Mouse (Mus musculus): ENCODE measurements around the gene Pilrb2. TPM values are rescaled to one million over a fixed set of nuclear protein-coding genes. Genes with fewer than 3 reads are reported as not detected.
A peak's percentile ranks its signal among the peaks of the same experiment; 100 is the strongest.
"Not testable (repeated sequence)": the region's sequence is repeated elsewhere in the genome, so short reads cannot be mapped to it uniquely, and the experiment has no call there.

Gene Pilrb2
- 1.5 TPM in 1 of 2 replicates, not detected in the other for total RNA-seq (2014; fragmentation: Nextera tagmentation)
- total RNA-seq (2017) = not detected in 2 replicates

- not testable (repeated sequence) for ATAC-seq (replicated peaks; ENCODE audit: low FRiP score, low TSS enrichment, poor library complexity, severe bottlenecking)
Observed at GRCm38 (mm10) chr5:137871644-137872380, at the start of gene Pilrb2. Pilrb2 (minus strand) TSS chr5:137871815.

- no peak for ATAC-seq (replicated peaks; ENCODE audit: low FRiP score, low TSS enrichment, poor library complexity, severe bottlenecking)
Observed at GRCm38 (mm10) chr5:137915550-137915949, 43.9 kb upstream of the Pilrb2 start.

GRCm38 (mm10) chr5:137914508-137914907, 42.9 kb upstream of the Pilrb2 start:
- no peak for ATAC-seq (replicated peaks; ENCODE audit: low FRiP score, low TSS enrichment, poor library complexity, severe bottlenecking)

GRCm38 (mm10) chr5:137909564-137910262, 38.1 kb upstream of the Pilrb2 start:
- ATAC-seq (replicated peaks; ENCODE audit: low FRiP score, low TSS enrichment, poor library complexity, severe bottlenecking) = no peak

- ATAC-seq (replicated peaks; ENCODE audit: low FRiP score, low TSS enrichment, poor library complexity, severe bottlenecking) = no peak
Observed at GRCm38 (mm10) chr5:137897812-137898211, 26.2 kb upstream of the Pilrb2 start.

- ATAC-seq (replicated peaks; ENCODE audit: low FRiP score, low TSS enrichment, poor library complexity, severe bottlenecking) = peak; percentile 61; the same call in 1 of the 2 replicates
Observed at GRCm38 (mm10) chr5:137892954-137893353, 21.3 kb upstream of the Pilrb2 start.

- no peak for ATAC-seq (replicated peaks; ENCODE audit: low FRiP score, low TSS enrichment, poor library complexity, severe bottlenecking)
Observed at GRCm38 (mm10) chr5:137887666-137888065, 16.1 kb upstream of the Pilrb2 start.

GRCm38 (mm10) chr5:137885894-137886293, 14.3 kb upstream of the Pilrb2 start:
- ATAC-seq (replicated peaks; ENCODE audit: low FRiP score, low TSS enrichment, poor library complexity, severe bottlenecking) = peak; percentile 61; the same call in 1 of the 2 replicates

- ATAC-seq (replicated peaks; ENCODE audit: low FRiP score, low TSS enrichment, poor library complexity, severe bottlenecking) = no peak
Observed at GRCm38 (mm10) chr5:137883345-137883744, 11.7 kb upstream of the Pilrb2 start.

GRCm38 (mm10) chr5:137882922-137883321, 11.3 kb upstream of the Pilrb2 start:
- no peak for ATAC-seq (replicated peaks; ENCODE audit: low FRiP score, low TSS enrichment, poor library complexity, severe bottlenecking)

GRCm38 (mm10) chr5:137877860-137878259, 6.2 kb upstream of the Pilrb2 start:
- no peak for ATAC-seq (replicated peaks; ENCODE audit: low FRiP score, low TSS enrichment, poor library complexity, severe bottlenecking)

- no peak for ATAC-seq (replicated peaks; ENCODE audit: low FRiP score, low TSS enrichment, poor library complexity, severe bottlenecking)
Observed at GRCm38 (mm10) chr5:137875054-137875453, 3.4 kb upstream of the Pilrb2 start.

- not testable (repeated sequence) for ATAC-seq (replicated peaks; ENCODE audit: low FRiP score, low TSS enrichment, poor library complexity, severe bottlenecking)
Observed at GRCm38 (mm10) chr5:137872381-137872702, 727 bp upstream of the Pilrb2 start.

- not testable (repeated sequence) for ATAC-seq (replicated peaks; ENCODE audit: low FRiP score, low TSS enrichment, poor library complexity, severe bottlenecking)
Observed at GRCm38 (mm10) chr5:137868600-137868999, 3.0 kb downstream of the Pilrb2 start.

- not testable (repeated sequence) for ATAC-seq (replicated peaks; ENCODE audit: low FRiP score, low TSS enrichment, poor library complexity, severe bottlenecking)
Observed at GRCm38 (mm10) chr5:137864008-137864407, 7.6 kb downstream of the Pilrb2 start.

- 0 out of 2 replicates have a peak, but pooled peaks have one; percentile 18 for ATAC-seq (replicated peaks; ENCODE audit: low FRiP score, low TSS enrichment, poor library complexity, severe bottlenecking)
Observed at GRCm38 (mm10) chr5:137857960-137858710, 13.5 kb downstream of the Pilrb2 start, which contains the start of gene Pilrb1. Pilrb1 (minus strand) TSS chr5:137858106.

- not testable (repeated sequence) for ATAC-seq (replicated peaks; ENCODE audit: low FRiP score, low TSS enrichment, poor library complexity, severe bottlenecking)
Observed at GRCm38 (mm10) chr5:137856870-137857269, 14.7 kb downstream of the Pilrb2 start.

GRCm38 (mm10) chr5:137854907-137855306, 16.7 kb downstream of the Pilrb2 start:
- not testable (repeated sequence) for ATAC-seq (replicated peaks; ENCODE audit: low FRiP score, low TSS enrichment, poor library complexity, severe bottlenecking)

GRCm38 (mm10) chr5:137850313-137850712, 21.3 kb downstream of the Pilrb2 start:
- ATAC-seq (replicated peaks; ENCODE audit: low FRiP score, low TSS enrichment, poor library complexity, severe bottlenecking) = not testable (repeated sequence)

GRCm38 (mm10) chr5:137837110-137837509, 34.5 kb downstream of the Pilrb2 start:
- ATAC-seq (replicated peaks; ENCODE audit: low FRiP score, low TSS enrichment, poor library complexity, severe bottlenecking) = not testable (repeated sequence)

All from megakaryocyte-erythroid progenitor cell, adult 5-6 weeks (primary cell).